Mouse (Mus musculus): ENCODE measurements around the gene Abcg3.

- TF ChIP-seq CTCF (IDR thresholded peaks at IDR 0.05; ENCODE audit: borderline replicate concordance, insufficient read depth, low read length) (no peak), POLR2A (IDR thresholded peaks at IDR 0.05; ENCODE audit: low read depth, low read length) (no peak)
These were observed 3.4 kb downstream of the Abcg3 start for GRCm38 (mm10) chr5:104979040-104979513.

Measured in embryonic fibroblast, embryonic 13.5 days (primary cell).